Mouse (Mus musculus) central nervous system, embryonic 11.5 days (tissue): Measurements from ENCODE around the gene Spata33. TPM values are rescaled to one million over a fixed set of nuclear protein-coding genes. Genes with fewer than 3 reads are reported as not detected.

Experiments used
- polyA plus RNA-seq: library from polyadenylated mRNA; depleted of rRNA; stranded (reverse); fragments of >200 nt; gene quantifications from 2 replicates; pipeline ENCODE4 v1.2.3, GENCODE M21; 2012; rRNA removed

The Spata33 gene
- polyA plus RNA-seq: 6.1 and 8.3 TPM in 2 replicates

DNA sequence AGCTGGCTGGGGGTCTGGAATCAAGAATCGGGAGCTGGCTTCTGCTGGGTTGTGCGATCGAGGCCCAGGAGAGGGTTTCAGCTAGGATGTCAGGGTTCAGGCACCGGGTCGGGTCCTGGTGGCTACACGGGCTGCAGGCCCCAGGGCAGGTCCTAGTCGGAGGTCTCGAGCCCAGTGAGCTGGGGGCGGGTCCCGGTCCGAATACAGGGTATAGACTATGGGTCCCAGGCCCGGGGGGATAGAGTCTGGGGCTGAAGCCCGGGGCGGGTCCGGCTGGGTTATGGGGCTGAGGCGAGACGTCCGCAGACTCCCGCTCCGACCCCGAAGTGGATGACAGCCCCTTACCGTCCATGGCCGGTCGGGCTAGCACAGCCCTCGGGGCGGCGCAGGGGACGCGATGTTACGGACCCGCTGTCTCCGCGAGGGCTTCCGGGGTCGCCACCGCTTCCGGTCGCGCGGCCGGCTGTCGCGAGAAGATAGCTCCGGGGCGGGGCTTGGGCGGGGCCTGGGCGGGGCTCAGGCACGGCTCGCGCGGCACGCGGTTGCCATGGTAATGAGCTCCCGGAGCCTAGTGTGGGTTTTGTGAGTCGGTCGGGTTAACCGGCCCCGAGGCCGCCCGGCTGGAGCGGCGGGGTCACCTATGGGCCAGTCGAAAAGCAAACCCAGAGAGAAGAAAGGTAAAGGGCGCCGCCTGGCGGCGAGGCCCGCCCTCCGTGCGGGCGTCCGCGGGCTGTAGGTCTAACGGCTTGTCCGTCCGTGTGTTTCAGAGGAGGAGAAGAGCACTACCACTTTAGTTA, at the start of gene Spata33, which contains the start of gene Chmp1a:
Gene Spata33 (plus strand): TSS at position 512 of the 797 bp plus-strand sequence.
Gene Chmp1a (minus strand): TSS at position 443 of the 797 bp plus-strand sequence.

DNA sequence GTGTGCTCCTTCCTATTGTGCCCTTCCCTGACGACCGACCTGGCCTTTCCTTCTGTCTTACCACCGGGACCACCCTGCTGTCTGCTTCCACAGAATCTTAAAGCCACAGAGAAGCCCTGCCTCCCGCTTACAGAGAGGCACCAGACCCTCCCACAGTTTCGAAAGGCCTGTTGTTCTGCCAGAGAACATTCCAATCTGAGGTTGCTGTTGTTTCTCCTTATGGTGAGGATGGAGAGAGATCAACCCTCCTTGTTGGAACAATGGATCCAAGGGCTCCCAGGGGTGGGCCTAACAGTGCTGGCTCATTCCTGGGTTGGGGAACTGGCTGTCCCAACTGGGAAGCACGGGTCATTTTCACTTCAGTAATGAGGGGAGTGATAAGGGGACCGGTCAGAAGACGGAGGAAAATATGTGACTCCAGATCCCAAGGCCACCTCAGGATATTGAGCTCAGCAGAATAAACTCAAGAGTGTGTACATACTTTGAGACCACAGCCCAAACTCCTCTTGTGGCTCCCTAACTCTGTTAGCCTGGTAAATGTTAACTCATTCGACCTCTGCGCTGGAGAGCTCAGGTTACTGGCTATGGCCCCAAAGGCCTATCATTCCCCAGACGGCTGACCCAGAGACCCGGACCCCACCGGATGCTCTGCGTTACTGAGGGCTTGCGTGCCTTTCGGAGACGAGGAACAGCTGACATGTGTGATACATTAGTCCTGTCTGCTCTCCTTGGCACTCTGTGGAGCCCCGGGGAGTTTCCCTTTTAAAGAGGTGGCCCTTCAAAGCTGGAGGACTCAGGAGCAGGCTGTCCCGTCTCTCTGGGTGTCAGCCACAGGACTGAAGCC, 26.8 kb upstream of the Spata33 start, which contains the start of gene Dpep1:
Gene Dpep1 (plus strand): TSS at position 677 of the 844 bp plus-strand sequence.

DNA sequence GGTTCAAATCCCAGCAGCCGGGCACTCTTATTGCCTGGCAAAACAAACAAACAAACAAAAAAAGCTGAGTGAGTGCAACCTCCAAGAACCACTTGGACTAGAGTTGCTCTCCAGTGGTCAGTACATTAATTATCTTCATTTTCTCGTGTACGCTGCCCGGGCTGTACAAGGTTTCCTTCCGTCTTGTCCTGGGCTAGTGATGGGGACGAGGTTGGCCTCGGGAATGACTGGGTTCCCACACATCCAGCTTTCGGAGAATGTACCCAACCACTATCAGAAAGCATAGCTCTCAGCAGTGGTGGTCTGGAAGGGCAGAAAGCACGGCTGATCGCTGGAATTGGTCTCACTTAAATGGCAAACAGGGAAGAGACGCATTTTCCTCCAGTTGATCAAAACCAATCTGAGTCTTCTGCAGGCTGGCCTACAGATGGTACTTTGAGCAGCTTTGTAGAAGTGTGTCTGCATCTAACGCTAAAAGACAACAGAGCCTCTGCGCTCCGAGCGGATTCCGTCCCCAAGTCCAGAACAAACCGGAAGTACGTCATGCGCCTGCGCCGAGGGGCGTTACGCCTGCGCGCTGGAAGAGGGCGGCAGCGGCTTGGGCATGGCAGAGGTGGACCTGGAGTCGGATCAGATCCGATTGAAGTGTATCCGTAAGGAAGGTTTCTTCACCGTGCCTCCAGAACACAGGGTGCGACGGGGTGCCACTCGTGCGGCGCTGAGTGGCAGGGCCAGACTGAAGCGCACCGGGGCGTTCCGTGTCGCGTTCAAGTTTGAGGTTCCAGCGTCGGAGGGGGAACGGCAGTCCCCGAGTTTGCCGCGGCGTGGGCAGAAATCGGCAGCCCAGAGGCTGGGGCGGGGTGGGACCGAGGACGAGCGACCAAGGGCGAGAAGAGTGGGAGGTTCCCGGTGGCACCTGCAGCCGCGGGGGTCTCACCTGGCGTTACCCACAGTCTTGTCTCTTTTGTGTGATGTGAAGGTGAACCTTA, 11.9 kb downstream of the Spata33 start, which contains the start of gene Cdk10:
Gene Cdk10 (plus strand): TSS at position 565 of the 989 bp plus-strand sequence.

DNA sequence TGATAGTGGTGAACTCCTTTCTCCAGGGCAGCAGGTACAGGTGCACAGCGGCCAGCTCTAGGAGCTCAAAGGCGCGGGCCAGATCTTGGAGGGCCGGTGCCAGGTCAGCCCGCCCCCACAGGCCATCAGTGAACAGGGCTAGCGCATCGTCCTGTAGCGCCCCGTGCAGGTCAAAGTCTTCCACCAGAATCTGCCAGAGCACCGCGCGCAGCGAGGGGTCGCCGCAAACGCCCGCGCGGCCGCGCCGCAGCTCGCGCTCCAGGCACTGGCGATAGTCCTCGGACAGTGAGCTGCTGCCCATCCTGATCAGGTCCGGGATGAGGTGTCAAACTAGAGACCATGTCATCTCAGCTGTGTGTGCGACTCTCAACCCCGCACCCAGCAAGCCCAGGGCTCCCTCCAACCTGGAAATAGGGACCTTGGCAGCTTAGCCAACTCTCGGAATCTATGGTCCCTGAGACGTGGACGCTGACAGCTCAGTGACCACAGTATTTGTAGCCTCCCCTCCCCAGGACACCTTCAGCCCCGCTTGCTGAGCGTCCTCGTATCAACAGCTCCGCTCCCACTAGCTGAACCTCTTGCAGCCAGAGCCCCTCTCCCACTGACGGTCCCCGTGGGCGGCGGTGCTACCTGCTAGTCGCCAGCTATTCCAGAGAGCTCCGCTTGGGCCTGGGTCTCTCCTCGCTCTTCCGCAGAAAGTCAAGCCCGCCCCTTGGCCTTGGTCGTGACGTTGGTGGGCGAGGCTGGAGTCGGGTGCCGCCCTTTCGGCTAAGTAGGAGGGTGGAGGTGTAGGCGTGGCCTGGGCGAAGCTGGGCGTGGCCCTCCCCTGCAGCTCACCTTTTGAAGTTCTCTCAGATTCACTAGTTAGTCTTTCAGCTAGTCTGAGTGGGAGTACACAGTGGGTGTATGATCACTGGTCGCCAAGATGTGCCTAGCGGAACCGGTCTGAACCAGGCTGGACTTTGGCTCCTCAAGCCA, 23.2 kb downstream of the Spata33 start, which contains the start of gene Spata2l:
Gene Spata2l (minus strand): TSS at position 714 of the 978 bp plus-strand sequence.

DNA sequence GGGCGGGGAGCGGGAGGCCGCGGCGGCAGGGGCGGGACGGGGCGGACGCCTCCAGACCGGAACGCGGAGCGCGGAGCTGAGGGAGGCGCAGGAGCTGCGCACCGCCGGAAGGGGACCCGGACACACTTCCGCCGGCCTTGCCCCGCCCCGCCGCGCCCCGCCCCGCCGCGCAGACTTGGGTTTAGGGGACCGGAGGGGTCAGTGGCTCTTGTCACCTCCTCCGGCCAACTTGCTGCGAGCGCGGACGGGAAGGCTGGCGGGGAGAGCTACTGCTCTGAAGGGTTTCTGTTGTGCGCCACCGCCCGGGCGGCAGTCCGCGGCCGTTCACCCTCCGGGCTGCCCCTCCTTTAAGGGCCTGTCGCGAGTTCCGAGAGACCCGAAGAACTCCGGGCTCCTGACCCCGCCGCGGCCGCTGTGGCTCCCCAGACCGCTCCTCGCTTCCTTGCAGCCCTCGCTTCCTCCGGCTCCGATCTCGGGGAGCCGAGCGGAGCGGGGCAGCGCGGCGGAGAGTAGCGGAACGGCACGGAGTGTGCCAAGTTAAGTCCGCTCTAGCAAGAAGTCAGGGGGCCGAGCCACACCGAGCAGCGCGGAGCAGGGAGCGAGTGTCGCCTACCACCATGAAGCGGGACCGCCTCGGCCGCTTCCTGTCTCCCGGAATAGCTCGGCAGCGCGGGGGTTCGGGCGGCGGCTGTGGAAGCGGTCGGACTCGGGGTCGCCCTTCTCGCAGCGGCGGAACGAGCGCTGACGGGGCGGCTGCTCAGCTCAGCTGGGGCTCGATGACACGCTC, 41.7 kb downstream of the Spata33 start, which contains the start of the genes Zfp276 and Vps9d1:
Gene Zfp276 (plus strand): TSS at position 97 of the 787 bp plus-strand sequence.
Gene Vps9d1 (minus strand): TSS at position 250 of the 787 bp plus-strand sequence.

Other genes with a start within 250 kb of the Spata33 start
- 70.6 and 79.6 TPM in 2 replicates for gene Ankrd11, start 170.6 kb upstream of the Spata33 start, polyA plus RNA-seq
- 101 and 102 TPM in 2 replicates for gene Spg7, start 149.9 kb upstream of the Spata33 start, polyA plus RNA-seq
- gene Rpl13, start 110.5 kb upstream of the Spata33 start, polyA plus RNA-seq: 1,994 and 2,434 TPM in 2 replicates
- 1.3 and 1.6 TPM in 2 replicates for gene Cpne7, start 95.5 kb upstream of the Spata33 start, polyA plus RNA-seq
- 4.5 and 9.5 TPM in 2 replicates for gene Sult5a1, start 54.5 kb upstream of the Spata33 start, polyA plus RNA-seq
- 1.1 and 2.0 TPM in 2 replicates for gene Dpep1, start 26.6 kb upstream of the Spata33 start, polyA plus RNA-seq
- gene Chmp1a, start 69 bp upstream of the Spata33 start, polyA plus RNA-seq: 81.7 and 91.7 TPM in 2 replicates
- gene Cdk10, start 12.0 kb downstream of the Spata33 start, polyA plus RNA-seq: 92.9 and 95.0 TPM in 2 replicates
- gene Spata2l, start 23.4 kb downstream of the Spata33 start, polyA plus RNA-seq: 1.3 and 2.5 TPM in 2 replicates
- 30.9 and 36.9 TPM in 2 replicates for gene Zfp276, start 41.4 kb downstream of the Spata33 start, polyA plus RNA-seq
- 62.1 and 62.6 TPM in 2 replicates for gene Vps9d1, start 41.5 kb downstream of the Spata33 start, polyA plus RNA-seq
- 66.6 and 68.8 TPM in 2 replicates for gene Fanca, start 105.7 kb downstream of the Spata33 start, polyA plus RNA-seq
- 12.7 and 30.7 TPM in 2 replicates for gene Spire2, start 119.9 kb downstream of the Spata33 start, polyA plus RNA-seq
- gene Tcf25, start 160.9 kb downstream of the Spata33 start, polyA plus RNA-seq: 143 and 176 TPM in 2 replicates
- 0.04 and 0.05 TPM in 2 replicates for gene Mc1r, start 194.3 kb downstream of the Spata33 start, polyA plus RNA-seq
- 858 and 1,002 TPM in 2 replicates for gene Tubb3, start 198.6 kb downstream of the Spata33 start, polyA plus RNA-seq
- gene Def8, start 210.7 kb downstream of the Spata33 start, polyA plus RNA-seq: 29.3 and 33.4 TPM in 2 replicates